Mouse (Mus musculus) ES-Bruce4 (cell line): Measurements from ENCODE around the gene Tbc1d16. TPM values are rescaled to one million over a fixed set of nuclear protein-coding genes. Genes with fewer than 3 reads are reported as not detected.

Experiments
- H3K27ac ChIP-seq: 2 replicates; pipeline ENCODE4 v1.5.1; 2012; ENCODE audit warnings: low read length, inconsistent platforms; ENCODE audit not compliant: insufficient read depth
- H3K27me3 ChIP-seq: 2 replicates; pipeline ENCODE4 v1.6.1; 2012; ENCODE audit warnings: mild to moderate bottlenecking, low read length, inconsistent platforms; ENCODE audit not compliant: control insufficient read depth, poor library complexity, insufficient read depth, severe bottlenecking
- H3K36me3 ChIP-seq: 2 replicates; pipeline ENCODE4 v1.6.1; 2012; ENCODE audit warnings: inconsistent platforms, mild to moderate bottlenecking, low read length, moderate library complexity; ENCODE audit not compliant: control insufficient read depth, poor library complexity, insufficient read depth, severe bottlenecking
- H3K4me1 ChIP-seq: one replicate; pipeline ENCODE4 v1.8.1; 2011; ENCODE audit warnings: low read length; ENCODE audit not compliant: control insufficient read depth, insufficient read depth
- H3K4me3 ChIP-seq: 2 replicates; pipeline ENCODE4 v1.5.1; 2011; ENCODE audit warnings: low read depth, mild to moderate bottlenecking, low read length
- H3K9ac ChIP-seq: 2 replicates; pipeline ENCODE4 v1.6.1; 2012; ENCODE audit warnings: low read depth, mild to moderate bottlenecking, inconsistent platforms; ENCODE audit not compliant: poor library complexity, severe bottlenecking
- H3K9me3 ChIP-seq: replicated peaks from 2 replicates; pipeline ENCODE4 v1.6.1; 2012; ENCODE audit warnings: mild to moderate bottlenecking, low read length, inconsistent platforms; ENCODE audit not compliant: control insufficient read depth, poor library complexity, insufficient read depth, severe bottlenecking
- CTCF ChIP-seq: IDR thresholded peaks from one replicate; pipeline ENCODE4 v1.8.1; 2011; ENCODE audit warnings: low read depth, low read length
- EP300 ChIP-seq: IDR thresholded peaks from 2 replicates; pipeline ENCODE4 v1.6.1; 2011; ENCODE audit warnings: low read depth, low read length; ENCODE audit not compliant: insufficient read depth
- POLR2A ChIP-seq: IDR thresholded peaks from one replicate; pipeline ENCODE4 v1.8.1; 2011; ENCODE audit warnings: low read length; ENCODE audit not compliant: insufficient read depth
- polyA plus RNA-seq: library from polyadenylated mRNA; stranded (reverse); fragments of >200 nt; gene quantifications from 2 replicates; pipeline ENCODE4 v1.2.4, GENCODE M21; 2011; ENCODE audit warnings: low read depth; ENCODE audit not compliant: missing spikeins, insufficient read depth, insufficient read length

The Tbc1d16 gene
- polyA plus RNA-seq, 1 experiment = 15.9 TPM

- H3K4me3 ChIP-seq = no peak overlapping the region
- no peak overlapping the region for H3K9ac ChIP-seq
- H3K9me3 ChIP-seq = no peaks in the 10 kb centered on the region
- H3K27ac ChIP-seq = no peak overlapping the region
- peaks cover 8% of the 10 kb centered on the region for H3K4me1 ChIP-seq
- TF ChIP-seq EP300 (no peak), POLR2A (no peak), CTCF (no peak)
- no peaks in the 10 kb centered on the region for H3K36me3 ChIP-seq
- no peaks in the 10 kb centered on the region for H3K27me3 ChIP-seq
Measured at GRCm38 (mm10) chr11:119217861-119218260, 10.4 kb downstream of the Tbc1d16 start.

- Histone ChIP-seq H3K9ac (no peak overlapping the region), H3K9me3 (no peaks in the 10 kb centered on the region), H3K36me3 (no peaks in the 10 kb centered on the region), H3K27ac (no peak overlapping the region), H3K4me3 (no peak overlapping the region), H3K27me3 (no peaks in the 10 kb centered on the region), H3K4me1 (peaks cover 8% of the 10 kb centered on the region)
- TF ChIP-seq EP300 (no peak), POLR2A (no peak), CTCF (no peak)
Measured at GRCm38 (mm10) chr11:119215905-119216507, 12.3 kb downstream of the Tbc1d16 start.

- Histone ChIP-seq H3K27ac (no peak overlapping the region), H3K9ac (no peak overlapping the region), H3K27me3 (no peaks in the 10 kb centered on the region), H3K4me1 (peaks cover 8% of the 10 kb centered on the region), H3K9me3 (no peaks in the 10 kb centered on the region), H3K36me3 (no peaks in the 10 kb centered on the region), H3K4me3 (no peak overlapping the region)
- TF ChIP-seq CTCF = no peak
- TF ChIP-seq POLR2A = no peak
- TF ChIP-seq EP300 = no peak
Measured at GRCm38 (mm10) chr11:119215038-119215904, 13.0 kb downstream of the Tbc1d16 start.

- H3K27ac ChIP-seq = 0 out of 2 replicates have a peak overlapping the region, but pooled peaks have one; percentile 20
- no peak overlapping the region for H3K9ac ChIP-seq
- H3K36me3 ChIP-seq = no peaks in the 10 kb centered on the region
- peaks cover 6% of the 10 kb centered on the region for H3K4me1 ChIP-seq
- no peak for TF ChIP-seq EP300
- TF ChIP-seq CTCF = no peak
- no peak for TF ChIP-seq POLR2A
- H3K4me3 ChIP-seq = no peak overlapping the region
- H3K27me3 ChIP-seq = no peaks in the 10 kb centered on the region
- no peaks in the 10 kb centered on the region for H3K9me3 ChIP-seq
Measured at GRCm38 (mm10) chr11:119213166-119213885, 15.0 kb downstream of the Tbc1d16 start.

GRCm38 (mm10) chr11:119211604-119212309, 16.5 kb downstream of the Tbc1d16 start:
- H3K4me3 ChIP-seq = no peak overlapping the region
- H3K9me3 ChIP-seq = no peaks in the 10 kb centered on the region

More at GRCm38 (mm10) chr11:119211604-119212309, 16.5 kb downstream of the Tbc1d16 start:
- Histone ChIP-seq H3K36me3 (no peaks in the 10 kb centered on the region), H3K9ac (peak overlapping the region; percentile 49; the same call in 1 of the 2 replicates), H3K27ac (no peak overlapping the region), H3K4me1 (peaks cover 6% of the 10 kb centered on the region), H3K27me3 (no peaks in the 10 kb centered on the region)
- TF ChIP-seq CTCF (no peak), POLR2A (no peak), EP300 (no peak)
